Mouse (Mus musculus) brain, adult 2 months (tissue): ENCODE results near the gene Phgr1.

Experiments used
- DNase-seq: peaks from one replicate; pipeline ENCODE4 v3.0.0; 2011; ENCODE audit warnings: low read depth, low spot score

The Phgr1 gene

DNA sequence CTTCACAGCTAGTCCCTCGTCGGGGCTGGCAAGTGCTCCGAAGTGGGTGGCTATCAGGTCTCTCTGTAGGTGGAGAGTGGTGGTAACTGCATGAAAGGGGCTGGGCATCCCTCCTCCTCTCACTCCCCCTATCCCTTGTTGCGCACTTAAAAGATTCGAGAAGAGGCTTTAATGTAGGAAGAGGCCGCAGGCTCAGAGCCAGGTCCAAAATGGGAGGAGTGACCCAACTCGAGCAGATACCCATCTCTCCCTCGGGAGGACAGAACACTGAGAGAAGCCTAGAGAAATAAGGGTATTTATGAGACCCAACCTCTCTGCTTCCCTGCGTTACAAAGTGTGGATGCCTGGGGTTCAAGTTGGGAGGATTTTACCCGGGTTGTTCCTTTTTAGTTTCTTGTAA is 6.5 kb downstream of the Phgr1 start:
- DNase-seq, result peak; percentile 50

DNA sequence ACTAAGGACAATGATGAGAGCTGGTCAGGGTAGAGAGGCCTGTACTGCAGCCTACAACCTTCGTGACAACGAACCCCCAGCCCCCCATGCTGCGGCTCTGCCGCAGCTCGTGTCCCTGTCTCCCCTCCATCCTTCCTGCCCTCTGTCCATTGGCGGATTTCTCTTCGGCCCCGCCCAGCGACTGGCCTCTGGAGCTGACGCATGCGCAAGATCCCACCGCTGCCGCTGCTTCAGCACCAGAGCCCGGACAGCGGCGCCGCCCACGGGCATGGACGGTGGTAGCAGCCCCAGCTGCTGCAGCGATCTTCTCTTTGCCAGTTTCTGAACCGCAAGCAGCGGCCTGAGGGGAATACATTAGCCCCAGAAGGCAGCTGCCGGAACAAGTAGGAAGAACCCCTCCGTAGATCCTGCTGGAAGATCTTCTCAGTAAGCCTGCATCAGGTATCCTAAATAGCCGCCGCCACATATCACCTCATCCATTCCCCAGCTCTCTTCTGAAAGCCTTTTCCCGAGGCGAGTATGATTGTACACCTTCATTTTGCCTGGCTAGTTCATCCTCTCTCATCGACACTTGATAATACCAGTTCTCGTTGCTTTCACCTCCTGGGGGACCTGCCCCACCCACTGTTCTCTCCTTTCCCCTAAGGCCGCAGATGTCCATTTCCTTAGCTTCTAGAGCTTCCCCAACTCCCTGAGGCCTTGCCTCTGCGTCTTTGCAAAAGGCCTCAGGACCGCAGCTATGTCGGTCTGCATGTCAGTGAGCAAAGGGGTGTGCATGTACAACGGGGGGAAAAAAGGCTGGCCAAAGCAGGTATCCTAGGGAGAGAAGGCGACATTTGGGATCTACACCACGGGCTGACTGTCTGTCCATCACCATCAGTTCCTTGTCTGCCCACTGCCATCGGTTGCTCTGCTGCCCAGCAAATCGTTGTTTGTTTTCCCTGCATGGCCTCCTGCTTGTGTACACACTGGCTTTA is 7.2 kb downstream of the Phgr1 start, which contains the start of gene Disp2:
Gene Disp2, plus strand, starts transcription at position 216 of the 977 bp plus-strand sequence.
- peak; percentile 98 for DNase-seq

DNA sequence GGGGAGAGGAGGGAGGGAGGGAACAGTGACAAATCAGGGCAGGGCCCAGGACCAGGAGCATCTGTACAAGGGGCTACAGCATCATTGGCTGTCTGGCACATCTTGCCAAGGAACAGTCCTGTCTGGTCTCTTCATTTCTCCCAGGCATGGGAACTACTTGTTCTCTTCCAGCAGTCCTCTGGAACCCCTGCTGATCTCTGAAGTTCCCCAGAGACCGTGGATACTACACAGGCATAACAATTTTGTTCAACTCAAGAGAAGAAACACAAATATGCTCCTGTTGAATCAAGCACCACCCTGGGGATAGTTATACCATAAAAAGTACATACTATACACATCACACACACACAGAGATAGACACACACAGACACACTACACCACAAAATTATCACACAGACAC is 8.5 kb downstream of the Phgr1 start:
- peak; percentile 41 for DNase-seq

DNA sequence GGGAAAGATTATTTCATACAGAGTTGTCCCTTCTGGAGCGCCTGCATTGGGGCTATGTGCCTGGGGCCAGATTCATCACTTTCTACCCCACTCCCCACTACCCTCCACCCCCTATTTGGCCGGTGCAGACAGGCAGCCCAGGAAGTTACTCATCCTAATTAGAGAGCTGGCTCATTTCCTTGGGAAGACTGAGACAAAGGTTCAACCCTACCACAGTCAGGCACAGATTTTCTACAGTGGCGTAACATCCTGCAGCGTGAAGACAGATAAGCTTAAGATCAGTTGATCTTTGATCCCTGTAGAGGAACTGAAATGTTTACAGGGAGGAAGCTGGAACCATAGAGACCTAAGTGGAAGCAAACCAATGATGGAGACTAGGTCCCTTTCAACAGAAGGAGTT is 9.7 kb downstream of the Phgr1 start:
- no peak for DNase-seq

DNA sequence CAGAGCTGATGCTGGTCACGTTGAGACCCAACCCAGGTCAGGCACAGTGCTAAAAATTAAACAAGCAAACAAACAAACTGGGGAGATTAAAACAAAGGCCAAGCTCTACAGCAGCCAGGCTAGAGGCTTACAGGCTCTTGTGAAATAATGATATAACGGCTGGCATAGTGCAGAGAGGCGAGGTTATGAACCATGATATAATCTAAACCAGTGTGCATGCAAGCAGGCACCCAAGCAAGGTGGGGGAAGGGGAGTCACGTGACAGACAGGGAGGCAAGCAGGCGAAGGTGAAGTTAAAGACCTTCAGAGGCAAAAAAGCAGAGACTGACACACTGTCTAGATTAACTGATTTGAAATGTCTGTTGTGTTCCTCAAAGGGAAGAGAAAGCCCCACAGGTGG is 10.5 kb downstream of the Phgr1 start:
- no peak for DNase-seq

DNA sequence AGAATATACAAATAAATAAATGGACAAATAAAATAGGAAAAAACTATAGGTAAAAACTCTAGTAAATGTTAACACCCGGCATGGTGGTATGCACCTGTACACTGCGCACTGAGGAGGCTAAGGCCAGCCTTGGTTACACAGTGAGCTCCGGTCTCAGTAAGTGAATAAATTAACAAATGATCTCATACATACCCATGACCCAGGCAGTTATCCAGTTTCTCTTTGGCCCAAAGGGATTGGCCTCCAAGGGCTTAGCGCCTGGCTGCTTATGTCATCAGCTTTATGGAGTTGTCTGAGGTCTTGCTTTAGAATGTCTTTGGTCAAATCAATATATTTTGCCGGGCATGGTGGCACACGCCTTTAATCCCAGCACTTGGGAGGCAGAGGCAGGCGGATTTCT is 11.1 kb downstream of the Phgr1 start:
- no peak for DNase-seq

DNA sequence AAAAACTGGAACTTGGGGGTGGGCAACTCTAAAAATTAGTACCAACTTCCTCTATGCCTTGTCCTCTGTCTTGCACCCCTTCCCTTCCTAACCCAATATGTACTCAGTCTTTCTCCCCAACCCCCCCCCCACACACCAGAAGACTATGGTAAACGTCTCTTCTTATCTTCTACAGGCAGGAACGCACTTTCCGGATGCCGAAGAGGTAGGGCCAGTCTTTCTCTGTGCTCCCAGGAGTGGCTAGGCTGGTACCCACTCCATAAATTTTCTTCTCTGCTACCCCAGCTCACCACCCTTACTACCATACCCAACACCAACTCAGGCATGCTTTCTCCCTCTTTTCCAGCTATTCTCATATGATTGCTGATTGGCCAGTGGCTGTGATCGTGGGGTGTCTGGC is 14.0 kb downstream of the Phgr1 start:
- no peak for DNase-seq

DNA sequence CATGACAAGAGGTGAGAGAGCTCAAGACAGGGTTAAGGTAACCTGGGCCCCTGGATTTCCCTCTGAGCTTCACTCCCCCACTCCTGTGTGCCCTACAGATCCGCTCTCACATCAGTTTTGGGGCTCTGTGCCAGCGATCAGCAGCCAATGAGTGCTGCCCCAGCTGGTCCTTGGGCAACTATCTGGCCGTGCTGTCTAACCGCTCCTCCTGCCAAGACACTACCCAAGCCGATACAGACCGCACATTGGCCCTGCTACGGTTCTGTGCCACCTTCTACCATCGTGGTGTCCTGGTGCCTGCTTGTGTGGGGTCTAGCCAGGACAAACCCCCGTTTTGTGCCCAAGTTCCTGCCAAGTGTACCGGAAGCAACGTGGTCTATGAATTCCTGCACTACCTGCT is 16.9 kb downstream of the Phgr1 start:
- peak; percentile 91 for DNase-seq

DNA sequence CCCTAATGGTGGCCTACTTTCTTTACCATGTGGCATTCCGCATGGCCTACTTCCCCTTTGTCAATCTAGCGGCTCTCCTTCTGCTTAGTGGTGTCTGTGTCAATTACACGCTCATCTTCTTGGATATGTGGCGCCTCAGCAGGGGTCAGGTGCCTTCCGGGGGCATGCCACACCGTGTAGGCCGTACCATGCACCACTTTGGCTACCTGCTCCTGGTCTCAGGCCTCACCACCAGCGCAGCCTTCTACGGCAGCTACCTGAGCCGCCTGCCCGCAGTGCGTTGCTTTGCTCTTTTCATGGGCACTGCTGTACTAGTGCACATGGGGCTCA is 17.6 kb downstream of the Phgr1 start:
- no peak for DNase-seq

DNA sequence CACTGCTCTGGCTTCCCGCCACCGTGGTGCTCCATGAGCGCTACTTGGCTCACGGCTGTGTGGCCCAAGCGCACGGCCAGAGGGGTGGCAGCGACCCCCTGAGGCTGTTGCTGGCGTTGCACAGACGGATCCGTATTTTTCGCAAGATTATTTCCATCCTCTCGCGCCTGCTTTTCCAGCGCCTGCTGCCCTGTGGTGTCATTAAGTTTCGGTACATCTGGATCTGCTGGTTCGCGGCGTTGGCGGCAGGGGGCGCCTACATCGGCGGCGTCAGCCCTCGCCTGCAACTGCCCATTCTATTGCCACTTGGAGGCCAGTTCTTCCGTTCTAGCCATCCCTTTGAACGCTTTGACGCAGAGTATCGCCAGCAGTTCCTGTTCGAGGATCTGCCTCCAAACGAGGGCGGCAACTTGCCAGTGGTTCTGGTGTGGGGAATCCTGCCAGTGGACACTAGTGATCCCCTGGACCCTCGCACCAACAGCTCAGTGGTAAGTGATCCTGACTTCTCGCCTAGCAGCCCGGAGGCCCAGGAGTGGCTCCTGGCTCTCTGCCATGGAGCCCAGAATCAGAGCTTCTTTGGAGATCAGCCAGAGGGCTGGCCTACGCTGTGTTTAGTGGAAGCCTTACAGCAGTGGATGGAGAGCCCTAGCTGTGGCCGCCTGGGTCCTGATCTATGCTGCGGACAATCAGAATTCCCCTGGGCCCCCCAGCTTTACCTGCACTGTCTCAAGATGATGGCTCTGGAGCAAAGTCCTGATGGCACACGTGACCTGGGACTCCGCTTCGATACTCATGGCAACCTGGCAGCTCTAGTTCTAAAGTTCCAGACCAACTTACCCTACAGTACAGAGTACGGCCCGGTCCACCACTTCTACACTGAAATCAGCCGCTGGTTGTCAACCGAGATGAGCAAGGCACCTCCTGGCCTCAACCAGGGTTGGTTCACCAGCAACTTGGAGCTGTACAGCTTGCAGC is 18.3 kb downstream of the Phgr1 start:
- peak; percentile 89 for DNase-seq

DNA sequence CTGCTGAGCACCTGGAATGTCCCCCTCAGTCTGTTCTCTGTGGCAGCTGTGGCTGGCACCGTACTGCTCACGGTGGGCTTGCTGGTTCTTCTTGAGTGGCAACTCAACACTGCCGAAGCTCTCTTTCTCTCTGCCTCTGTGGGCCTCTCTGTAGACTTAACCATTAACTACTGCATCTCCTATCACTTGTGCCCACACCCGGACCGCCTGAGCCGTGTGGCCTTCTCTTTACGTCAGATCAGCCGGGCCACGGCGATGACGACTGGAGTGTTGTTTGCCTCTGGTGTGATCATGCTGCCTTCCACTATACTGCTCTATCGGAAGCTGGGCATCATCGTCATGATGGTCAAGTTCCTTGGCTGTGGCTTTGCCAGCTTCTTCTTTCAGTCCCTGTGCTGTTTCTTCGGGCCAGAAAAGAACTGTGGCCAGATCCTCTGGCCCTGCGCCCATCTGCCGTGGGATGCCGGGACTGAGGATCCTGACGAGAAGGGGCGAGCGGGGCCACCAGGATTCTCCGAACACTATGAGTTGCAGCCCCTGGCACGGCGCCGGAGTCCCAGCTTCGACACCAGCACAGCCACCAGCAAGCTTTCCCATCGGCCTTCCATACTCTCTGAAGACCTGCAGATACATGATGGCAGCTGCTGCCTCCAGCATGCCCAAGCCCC is 19.2 kb downstream of the Phgr1 start:
- DNase-seq, result no peak

DNA sequence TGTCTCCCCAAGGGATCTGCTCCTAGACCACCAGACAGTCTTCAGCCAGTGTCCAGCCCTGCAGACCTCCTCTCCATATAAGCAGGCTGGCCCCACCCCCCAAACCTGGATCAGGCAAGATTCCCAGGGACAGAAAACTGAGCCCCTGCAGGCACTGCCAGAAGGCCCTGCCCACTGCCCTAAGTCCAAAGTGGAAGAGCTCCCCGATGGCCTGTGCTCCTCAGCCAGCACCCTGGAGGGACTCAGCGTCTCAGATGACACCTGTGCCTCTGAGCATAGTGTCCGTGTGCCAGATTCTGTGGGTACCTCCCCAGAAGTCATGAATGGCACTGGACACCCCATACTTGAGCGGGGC is 19.7 kb downstream of the Phgr1 start:
- no peak for DNase-seq

DNA sequence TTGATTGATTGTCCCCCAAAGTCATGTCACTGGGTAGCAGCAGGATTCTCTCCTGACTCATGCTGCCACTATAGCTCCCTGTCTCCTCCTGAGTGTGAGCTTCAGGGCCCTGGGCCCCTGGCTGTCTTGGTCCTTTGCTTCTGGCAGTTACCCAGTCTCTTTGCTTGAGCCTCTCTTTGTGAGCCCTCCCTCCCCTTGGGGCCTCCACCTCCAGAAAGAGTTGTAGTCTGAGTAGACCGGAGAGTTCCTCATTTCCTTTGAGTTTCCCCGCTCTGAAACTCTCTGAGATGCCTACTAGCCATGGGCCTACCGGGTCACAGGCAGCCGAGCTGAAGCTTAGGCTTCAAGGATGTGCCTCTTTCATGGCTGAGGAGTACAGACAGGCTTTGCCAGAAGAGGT is 21.1 kb downstream of the Phgr1 start:
- no peak for DNase-seq

DNA sequence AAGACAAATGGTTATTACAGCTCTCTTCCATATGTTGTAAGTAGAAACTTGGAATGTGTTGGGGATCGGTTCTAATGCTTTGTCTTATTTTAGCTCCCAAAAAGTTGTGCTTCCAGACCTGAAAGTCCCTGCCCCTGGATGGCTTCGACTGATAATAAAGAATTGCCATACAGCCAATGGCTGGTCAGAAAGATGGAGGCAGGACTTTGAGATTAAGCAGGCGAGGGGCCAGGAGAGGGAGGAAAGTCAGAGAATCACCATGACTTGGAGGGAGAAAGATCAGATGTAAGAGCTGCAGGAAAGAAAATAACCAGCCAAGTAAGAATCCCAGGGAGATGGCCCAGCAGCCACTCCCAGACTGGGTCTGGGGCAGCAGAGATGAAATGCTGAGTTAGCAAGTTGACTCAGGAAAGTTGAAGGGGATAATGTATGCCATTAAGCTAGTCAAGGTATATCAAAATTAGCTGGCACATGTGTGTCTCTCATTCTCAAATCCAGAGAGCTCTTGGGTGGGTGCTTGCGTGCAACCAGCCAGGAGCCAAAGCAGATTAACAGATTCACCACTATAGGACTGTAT is 30.1 kb downstream of the Phgr1 start:
- DNase-seq, result no peak

DNA sequence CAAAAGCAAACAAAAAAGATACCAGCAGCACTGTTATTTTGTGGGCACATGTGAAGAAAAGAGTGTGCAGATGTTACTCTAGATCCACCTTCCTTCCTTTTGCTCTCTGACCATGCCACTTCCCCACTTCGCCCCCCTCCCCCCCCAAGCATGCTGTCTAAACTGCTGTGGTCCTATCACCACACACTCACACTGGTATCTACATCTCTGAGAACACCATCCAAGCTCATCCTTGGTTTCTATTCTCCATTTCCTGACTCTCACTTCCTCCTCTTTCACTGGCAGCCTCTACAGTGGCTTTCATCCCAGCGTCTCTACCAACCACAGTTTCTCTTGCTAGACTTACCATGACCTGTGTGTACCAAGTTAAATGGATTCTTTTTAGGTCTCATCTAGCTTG is 31.9 kb downstream of the Phgr1 start:
- no peak for DNase-seq

DNA sequence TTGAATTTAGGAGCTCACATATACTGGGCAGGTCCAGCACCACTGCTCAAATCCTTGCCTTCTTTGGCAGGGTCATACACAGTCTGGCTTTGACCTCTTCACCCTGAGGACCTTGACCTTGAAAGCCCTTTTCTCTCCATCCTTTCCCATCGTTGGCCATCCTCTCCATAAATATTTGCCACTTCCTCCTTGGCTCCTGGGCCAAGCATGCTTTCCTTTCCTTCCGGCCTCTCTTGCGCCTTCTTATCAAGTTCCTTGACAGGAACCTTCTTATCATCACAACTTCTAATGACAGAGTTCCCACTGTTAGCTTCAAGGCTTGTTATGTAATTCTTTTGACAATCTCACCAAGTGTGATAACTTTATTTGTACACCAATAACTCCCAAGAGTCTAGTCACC is 32.6 kb downstream of the Phgr1 start:
- DNase-seq, result no peak

DNA sequence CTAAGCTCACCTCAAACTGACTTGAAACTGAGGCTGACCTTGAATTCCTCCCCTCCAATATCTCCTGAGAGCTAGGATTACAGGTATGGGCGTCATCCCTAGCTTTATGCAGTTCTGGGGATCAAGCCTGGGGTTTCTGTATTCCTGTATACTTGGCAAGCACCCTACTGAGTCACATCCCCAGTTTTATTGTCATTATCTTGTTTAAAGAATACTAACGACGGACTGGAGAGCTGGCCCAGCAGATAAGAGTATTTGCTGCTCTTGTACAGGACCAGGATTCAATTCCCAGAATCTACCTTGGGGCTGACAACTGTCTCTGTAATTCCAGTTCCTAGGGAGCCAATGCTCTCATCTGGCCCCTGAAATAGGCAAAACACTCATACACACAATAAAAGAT is 33.2 kb downstream of the Phgr1 start:
- no peak for DNase-seq

DNA sequence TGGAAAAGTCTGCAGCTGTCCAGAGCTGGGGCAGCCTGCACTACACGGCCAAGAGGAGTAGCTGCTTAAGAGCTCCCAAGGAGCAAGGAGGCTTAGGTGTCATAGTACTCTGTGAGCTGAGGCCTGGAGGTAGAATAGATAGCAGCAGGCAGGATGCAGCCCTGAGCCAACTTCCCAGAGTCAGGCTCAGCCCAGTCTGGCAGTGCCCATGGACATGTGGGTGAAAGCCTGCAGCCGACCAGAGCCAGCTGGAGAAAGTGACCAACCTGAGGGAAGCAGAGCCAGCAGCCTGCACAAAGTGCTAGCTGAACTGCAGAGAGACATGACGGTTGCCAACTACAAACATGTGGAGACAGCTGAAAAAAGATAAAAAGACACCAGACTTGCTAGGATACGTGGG is 34.3 kb downstream of the Phgr1 start:
- peak; percentile 83 for DNase-seq

DNA sequence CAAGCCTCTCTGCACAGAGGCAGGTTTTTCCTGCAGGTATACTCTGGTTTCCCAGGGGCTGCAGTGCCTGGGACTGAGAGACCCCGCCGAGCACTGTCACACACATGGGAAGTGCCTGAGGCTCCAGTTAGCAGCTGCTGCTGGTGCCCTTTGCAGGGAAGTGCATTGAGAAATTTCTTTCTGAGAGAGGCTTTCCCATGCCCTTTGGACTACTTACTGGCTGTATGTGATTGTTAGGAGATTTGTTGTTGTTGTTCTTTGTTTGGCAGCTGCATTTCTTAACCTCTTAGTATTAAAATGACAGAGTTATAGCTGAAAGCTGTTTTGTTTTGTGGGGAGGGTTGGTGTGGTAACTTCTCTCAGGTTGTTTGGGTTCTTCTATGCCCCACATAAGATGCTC is 38.3 kb downstream of the Phgr1 start:
- no peak for DNase-seq

DNA sequence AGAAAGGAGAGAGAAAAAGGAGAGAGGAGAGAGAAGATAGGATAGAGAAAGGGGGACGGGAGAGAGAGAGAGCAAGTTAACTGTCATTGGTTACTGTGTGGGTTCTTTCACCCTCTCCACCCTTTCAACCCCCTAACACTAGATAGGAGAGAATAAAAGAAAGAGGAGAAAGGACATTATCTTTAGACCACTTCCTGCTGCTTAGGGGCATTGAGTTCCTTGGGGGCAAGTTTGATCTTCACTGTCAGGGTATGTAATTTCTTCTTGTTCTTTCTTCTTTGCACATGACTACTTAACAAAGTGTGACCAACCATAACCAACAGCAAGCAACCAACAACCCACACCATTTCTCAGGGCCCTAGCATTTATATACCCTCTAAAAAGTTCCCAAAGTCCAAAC is 40.2 kb downstream of the Phgr1 start:
- DNase-seq, result no peak

DNA sequence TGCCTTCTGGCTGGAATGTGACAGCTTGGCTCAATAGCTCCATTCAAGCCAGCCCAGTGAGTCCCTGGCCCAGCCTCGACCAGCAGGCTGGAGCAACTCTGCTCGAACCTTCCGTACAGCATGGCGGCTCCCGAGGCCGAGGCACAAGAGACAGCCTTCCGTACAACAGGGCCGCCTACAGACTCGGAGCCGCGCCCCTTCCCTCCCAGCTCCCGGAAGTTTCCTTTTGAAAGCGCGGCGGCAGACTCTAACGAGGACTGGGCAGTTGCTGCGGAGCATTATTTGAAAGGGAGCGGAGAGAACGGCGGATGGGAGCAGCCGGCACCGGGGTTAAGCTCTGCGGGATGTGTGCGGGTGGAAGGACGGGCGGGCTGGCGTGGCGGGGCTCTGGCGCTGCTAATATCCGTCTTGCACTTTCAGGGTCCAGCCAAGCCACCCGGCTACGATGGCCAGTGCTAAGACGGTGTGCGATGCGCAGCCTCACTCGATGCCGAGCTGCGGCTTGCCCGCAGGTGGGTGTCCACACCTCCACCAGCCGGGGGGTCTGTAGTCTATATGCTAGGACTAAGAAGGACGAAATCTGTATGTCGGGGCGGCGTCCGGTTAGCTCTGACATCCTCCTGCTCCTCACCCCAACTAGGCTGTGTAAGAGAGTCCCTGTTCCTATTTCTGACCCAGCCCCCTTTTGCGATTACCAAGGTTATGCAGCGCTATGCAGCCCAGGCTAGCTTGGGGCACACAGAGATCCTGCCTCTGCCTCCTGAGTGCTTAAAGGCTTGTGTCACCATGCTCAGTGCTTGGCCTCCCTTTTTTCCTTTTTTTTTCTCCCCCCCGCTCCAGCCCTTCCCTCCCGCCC is 41.6 kb downstream of the Phgr1 start, which contains the start of gene Knstrn:
Gene Knstrn, plus strand, starts transcription at position 23 of the 856 bp plus-strand sequence.
- DNase-seq, result peak; percentile 96
